Mouse (Mus musculus) midbrain, embryonic 15.5 days (tissue): ENCODE measurements at regions not wholly inside any gene's neighbourhood (a gene's known extent, or its start where the extent isn't known, plus 50 kb on each side); places are given as distances from the start of the nearest gene placed in this dataset.

ENCODE experiments used
- ATAC-seq: fragments of 200-750 bp; cut with Nextera tagmentation; replicated peaks from 2 replicates; pipeline ENCODE4 v1.8.0; 2017; ENCODE audit warnings: moderate TSS enrichment
- H3K27ac ChIP-seq: fragments of 300-500 bp; sonication (generic); 2 replicates; pipeline ENCODE4 v1.5.1; 2015; ENCODE audit warnings: mild to moderate bottlenecking, inconsistent platforms
- H3K27me3 ChIP-seq: fragments of 300-500 bp; sonication (generic); replicated peaks from 2 replicates; pipeline ENCODE4 v1.6.1; 2015; ENCODE audit warnings: inconsistent platforms
- H3K36me3 ChIP-seq: fragments of 300-500 bp; sonication (generic); replicated peaks from 2 replicates; pipeline ENCODE4 v1.6.1; 2015; ENCODE audit warnings: inconsistent platforms
- H3K4me1 ChIP-seq: fragments of 300-500 bp; sonication (generic); 2 replicates; pipeline ENCODE4 v1.6.1; 2015; ENCODE audit warnings: inconsistent platforms
- H3K4me2 ChIP-seq: fragments of 300-500 bp; sonication (generic); 2 replicates; pipeline ENCODE4 v1.6.1; 2015; ENCODE audit warnings: inconsistent platforms, mild to moderate bottlenecking, moderate library complexity
- H3K4me3 ChIP-seq: fragments of 300-500 bp; sonication (generic); 2 replicates; pipeline ENCODE4 v1.5.1; 2015; ENCODE audit warnings: mild to moderate bottlenecking, inconsistent platforms
- H3K9ac ChIP-seq: fragments of 300-500 bp; sonication (generic); 2 replicates; pipeline ENCODE4 v1.6.1; 2015; ENCODE audit warnings: mild to moderate bottlenecking, inconsistent platforms
- H3K9me3 ChIP-seq: fragments of 300-500 bp; sonication (generic); 2 replicates; pipeline ENCODE4 v1.6.1; 2016; ENCODE audit warnings: inconsistent platforms
- WGBS: fragments of 180-500 bp; shearing (Covaris S2); methylation state at CpG from one replicate; pipeline ENCODE4 v1.1.7; 2015; ENCODE audit warnings: mixed read lengths; 5-methylcytosine and 5-hydroxymethylcytosine counted together

DNA sequence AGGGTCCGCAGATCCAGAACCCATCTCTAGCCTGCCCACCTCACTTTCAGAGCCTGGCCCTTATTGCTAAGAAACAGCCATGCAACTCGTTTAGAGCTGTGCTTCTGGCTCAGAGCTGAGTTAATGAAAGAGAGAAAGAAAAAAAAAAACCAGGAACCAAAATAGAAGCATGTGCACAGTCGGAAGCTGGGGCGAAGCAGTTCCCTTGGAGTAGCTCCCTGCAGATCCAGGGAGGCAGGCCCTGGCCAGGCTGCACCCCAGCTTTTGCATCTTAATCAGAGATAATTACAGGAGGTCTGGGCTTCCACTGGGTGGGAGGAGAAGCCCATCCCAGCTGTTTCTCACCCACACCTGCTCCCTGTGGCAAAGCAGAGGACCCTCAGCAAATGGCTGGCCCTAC lies 53.9 kb downstream of the Adra2c start:
- Histone ChIP-seq H3K9ac (no peak overlapping the region), H3K36me3 (no peaks in the 10 kb centered on the region), H3K9me3 (no peaks in the 10 kb centered on the region), H3K4me3 (no peak overlapping the region), H3K4me2 (no peak overlapping the region), H3K27me3 (no peaks in the 10 kb centered on the region), H3K4me1 (no peaks in the 10 kb centered on the region), H3K27ac (no peak overlapping the region)
- no peak for ATAC-seq
- 45% methylated on average over 4 of the region's 4 CpGs for WGBS

DNA sequence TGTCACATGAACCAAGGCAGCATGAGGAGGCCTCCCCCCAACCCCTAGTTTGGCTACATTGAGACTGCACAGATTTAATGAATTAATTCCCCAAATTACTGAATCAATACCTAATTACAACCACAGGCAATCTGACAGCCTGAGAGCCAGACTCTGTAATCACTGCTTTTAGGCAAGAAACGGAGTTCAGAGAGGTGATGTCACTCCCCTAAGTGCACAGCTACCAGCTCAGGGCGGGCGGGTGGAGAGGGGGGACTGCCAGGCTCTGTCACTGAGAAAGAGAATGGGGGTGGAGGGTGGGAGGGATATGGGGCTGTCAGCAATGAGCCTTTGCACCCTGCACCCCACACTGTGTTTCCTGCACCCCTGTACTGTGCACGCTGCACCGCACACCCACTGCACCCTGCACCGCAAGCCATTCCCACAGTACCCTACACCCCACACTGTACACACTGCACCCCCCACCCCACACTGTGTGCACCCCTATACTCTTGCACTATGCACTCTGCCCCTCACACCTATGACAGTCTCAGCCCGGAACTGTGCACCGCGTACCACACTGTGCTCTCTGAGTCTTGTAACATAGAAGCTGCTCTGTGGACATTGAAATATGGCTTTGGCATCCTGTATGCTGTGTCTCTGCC lies 54.4 kb upstream of the Hmx1 start:
- H3K9ac ChIP-seq, result no peak overlapping the region
- ATAC-seq, result peak; percentile 48; the same call in 1 of the 2 replicates
- 81% methylated on average over 8 of the region's 9 CpGs for WGBS
- H3K27me3 ChIP-seq, result no peaks in the 10 kb centered on the region
- no peaks in the 10 kb centered on the region for H3K9me3 ChIP-seq
- no peak overlapping the region for H3K4me2 ChIP-seq
- H3K4me1 ChIP-seq, result no peaks in the 10 kb centered on the region
- H3K36me3 ChIP-seq, result no peaks in the 10 kb centered on the region
- H3K27ac ChIP-seq, result no peak overlapping the region
- H3K4me3 ChIP-seq, result no peak overlapping the region

DNA sequence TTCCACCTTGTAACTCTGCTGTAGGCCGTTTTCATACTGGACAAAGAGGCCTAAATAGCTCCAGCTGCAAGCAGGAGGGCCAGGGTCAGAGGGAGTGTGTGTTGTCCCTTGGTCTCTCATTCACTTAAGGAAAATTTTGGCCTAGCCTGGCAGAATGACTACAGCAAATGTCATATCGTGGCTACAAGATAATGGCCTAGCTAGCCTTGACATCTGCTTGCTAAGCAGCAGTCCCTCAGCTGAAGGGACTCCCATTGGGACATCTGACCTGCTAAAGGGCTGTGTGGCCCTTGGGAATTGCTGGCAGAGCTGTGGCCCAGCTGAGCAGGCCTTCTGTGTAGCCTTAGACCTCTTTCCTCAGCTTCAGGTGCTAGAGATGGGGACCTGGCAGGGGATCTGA lies 53.8 kb upstream of the Hmx1 start:
- no peaks in the 10 kb centered on the region for H3K4me1 ChIP-seq
- H3K9ac ChIP-seq, result no peak overlapping the region
- no peak overlapping the region for H3K4me3 ChIP-seq
- no peaks in the 10 kb centered on the region for H3K27me3 ChIP-seq
- H3K27ac ChIP-seq, result no peak overlapping the region
- 64% methylated on average over 2 of the region's 2 CpGs for WGBS
- ATAC-seq, result no peak
- no peaks in the 10 kb centered on the region for H3K36me3 ChIP-seq
- H3K4me2 ChIP-seq, result no peak overlapping the region
- H3K9me3 ChIP-seq, result no peaks in the 10 kb centered on the region
